Mouse (Mus musculus) lung, postnatal 4 days (tissue): ENCODE results near the gene Mrgprb1.
"Not testable (repeated sequence)": the region's sequence is repeated elsewhere in the genome, so short reads cannot be mapped to it uniquely, and the experiment has no call there.

ENCODE experiments used
- DNase-seq, 2 experiments: peaks; one replicate each; pipeline ENCODE4 v3.0.0; 2021

Mrgprb1 gene

DNA sequence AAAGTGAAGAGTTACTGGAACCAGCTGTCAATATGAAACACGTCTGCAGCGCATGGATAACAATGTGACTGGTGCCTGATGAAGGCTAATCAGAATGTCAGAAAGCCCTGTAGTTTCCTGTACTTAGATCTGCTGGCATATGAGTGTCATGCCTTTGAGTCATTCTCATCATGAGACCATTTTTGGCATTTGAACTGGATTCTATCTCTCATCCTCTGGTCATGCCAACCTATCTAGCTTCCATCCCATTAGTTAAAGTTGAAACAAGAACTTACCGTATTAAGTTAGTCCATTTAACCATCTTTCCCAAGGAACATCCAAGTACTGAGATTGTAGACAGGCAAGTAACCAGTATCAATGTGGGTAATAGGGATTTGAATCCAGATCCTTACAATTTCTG lies at the start of gene Mrgprb1:
Mrgprb1 (minus strand) TSS at position 101 of the 400 bp plus-strand sequence.
- no peak for DNase-seq

DNA sequence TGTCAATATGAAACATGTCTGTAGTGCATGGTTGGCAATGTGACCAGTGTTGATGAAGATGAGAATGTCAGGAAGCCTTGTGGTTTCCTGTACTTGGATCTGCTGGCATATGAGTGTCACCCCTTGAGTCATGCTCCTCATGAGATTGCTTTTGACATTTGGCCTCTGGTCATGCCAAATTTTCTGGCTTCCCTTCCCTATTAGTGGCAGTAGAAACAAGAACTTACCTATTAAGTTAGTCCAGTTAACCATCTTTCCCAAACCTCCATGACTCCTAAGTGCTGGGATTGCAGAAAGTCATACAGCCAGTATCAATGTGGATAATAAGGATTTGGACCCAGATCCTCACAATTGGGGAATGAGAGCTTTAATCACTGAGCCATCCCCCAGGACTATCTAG lies 43.1 kb upstream of the Mrgprb1 start, which contains the start of gene Mrgprx2:
Mrgprx2 (minus strand) TSS at position 101 of the 400 bp plus-strand sequence.
- DNase-seq: no peak

DNA sequence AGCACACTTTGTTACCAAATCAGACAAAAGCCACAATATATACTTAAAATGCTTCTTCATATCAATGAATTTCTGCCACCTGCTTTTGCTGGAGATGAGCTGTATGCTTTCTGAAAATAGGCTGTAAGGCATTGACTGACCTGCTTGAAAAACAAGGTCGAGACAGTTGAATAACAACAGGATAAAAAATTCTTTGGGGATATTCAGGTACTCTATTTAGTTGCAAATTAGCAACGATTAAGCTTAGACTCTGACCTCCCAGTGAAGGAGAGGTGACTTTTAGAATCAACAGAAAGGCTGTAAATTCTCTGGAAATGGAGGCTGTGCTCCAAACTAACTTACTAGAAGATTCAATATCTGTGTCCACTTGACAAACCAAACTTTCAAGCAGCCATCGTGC lies 19.6 kb downstream of the Mrgprb1 start:
- no peak for DNase-seq

DNA sequence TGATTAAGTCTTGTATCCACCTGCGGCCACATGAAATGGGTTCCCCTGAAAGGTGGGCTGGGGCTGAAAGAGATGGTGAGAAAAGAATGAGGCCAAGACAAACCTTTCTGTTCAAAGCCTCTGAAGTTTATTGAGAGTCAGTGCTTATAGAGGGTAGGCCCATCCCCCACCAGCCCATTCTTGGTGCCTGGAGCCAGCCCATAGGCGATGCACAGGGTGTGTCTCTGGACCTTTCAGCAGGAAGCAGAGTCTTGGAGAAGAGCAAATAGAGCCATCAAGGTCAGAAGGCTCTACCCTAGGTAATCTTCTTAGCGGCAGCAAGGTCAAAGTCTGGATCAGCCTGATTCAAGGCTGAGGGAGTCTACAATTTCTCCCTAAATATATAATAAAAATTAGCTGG lies 20.2 kb downstream of the Mrgprb1 start:
- not testable (repeated sequence) for DNase-seq
